Mouse (Mus musculus) stomach, embryonic 15.5 days (tissue): ENCODE measurements at regions not wholly inside any gene's neighbourhood (a gene's known extent, or its start where the extent isn't known, plus 50 kb on each side); places are given as distances from the start of the nearest gene placed in this dataset.

Source experiments
- ATAC-seq: fragments of 200-750 bp; cut with Nextera tagmentation; 2 replicates; pipeline ENCODE4 v1.8.0; 2017; ENCODE audit warnings: low read depth, moderate number of reproducible peaks, moderate TSS enrichment; ENCODE audit not compliant: insufficient read depth, low FRiP score
- H3K27ac ChIP-seq: fragments of 300-500 bp; sonication (generic); 2 replicates; pipeline ENCODE4 v1.5.1; 2015; ENCODE audit warnings: mild to moderate bottlenecking, inconsistent platforms
- H3K27me3 ChIP-seq: fragments of 300-500 bp; sonication (generic); replicated peaks from 2 replicates; pipeline ENCODE4 v1.6.1; 2015; ENCODE audit warnings: inconsistent platforms
- H3K36me3 ChIP-seq: fragments of 300-500 bp; sonication (generic); 2 replicates; pipeline ENCODE4 v1.6.1; 2015; ENCODE audit warnings: inconsistent platforms
- H3K4me1 ChIP-seq: fragments of 300-500 bp; sonication (generic); 2 replicates; pipeline ENCODE4 v1.6.1; 2015; ENCODE audit warnings: inconsistent platforms
- H3K4me2 ChIP-seq: fragments of 300-500 bp; sonication (generic); 2 replicates; pipeline ENCODE4 v1.6.1; 2015; ENCODE audit warnings: mild to moderate bottlenecking, inconsistent platforms
- H3K4me3 ChIP-seq: fragments of 300-500 bp; sonication (generic); replicated peaks from 2 replicates; pipeline ENCODE4 v1.5.1; 2015; ENCODE audit warnings: inconsistent platforms
- H3K9ac ChIP-seq: fragments of 300-500 bp; sonication (generic); 2 replicates; pipeline ENCODE4 v1.6.1; 2015; ENCODE audit warnings: inconsistent platforms
- H3K9me3 ChIP-seq: fragments of 300-500 bp; sonication (generic); 2 replicates; pipeline ENCODE4 v1.6.1; 2016; ENCODE audit warnings: inconsistent platforms
- WGBS: fragments of 180-500 bp; shearing (Covaris S2); methylation state at CpG from one replicate; pipeline ENCODE4 v1.1.7; 2015; 5-methylcytosine and 5-hydroxymethylcytosine counted together

GRCm38 (mm10) chr12:94544706-94545105 is 1147.3 kb upstream of the Flrt2 start:
- WGBS = 84% methylated on average over 7 of the region's 7 CpGs
- Histone ChIP-seq H3K9ac (no peak overlapping the region), H3K4me3 (no peak overlapping the region), H3K36me3 (no peaks in the 10 kb centered on the region), H3K4me2 (no peak overlapping the region), H3K27me3 (no peaks in the 10 kb centered on the region), H3K27ac (no peak overlapping the region), H3K9me3 (no peaks in the 10 kb centered on the region), H3K4me1 (no peaks in the 10 kb centered on the region)
- no peak for ATAC-seq

GRCm38 (mm10) chr12:94560374-94561194 is 1131.4 kb upstream of the Flrt2 start:
- 67% methylated on average over 2 of the region's 2 CpGs for WGBS
- no peaks in the 10 kb centered on the region for H3K36me3 ChIP-seq
- ATAC-seq = no peak

GRCm38 (mm10) chr12:94574981-94575380 is 1117.0 kb upstream of the Flrt2 start:
- no peak overlapping the region for H3K4me3 ChIP-seq
- ATAC-seq = no peak
- WGBS = 91% methylated on average over 2 of the region's 2 CpGs
- H3K9me3 ChIP-seq = no peaks in the 10 kb centered on the region
- H3K9ac ChIP-seq = no peak overlapping the region
- H3K27ac ChIP-seq = no peak overlapping the region
- no peaks in the 10 kb centered on the region for H3K4me1 ChIP-seq
- no peaks in the 10 kb centered on the region for H3K27me3 ChIP-seq
- no peak overlapping the region for H3K4me2 ChIP-seq
- no peaks in the 10 kb centered on the region for H3K36me3 ChIP-seq

More at GRCm38 (mm10) chr12:94560374-94561194, 1131.4 kb upstream of the Flrt2 start:
- H3K27ac ChIP-seq = no peak overlapping the region
- H3K27me3 ChIP-seq = no peaks in the 10 kb centered on the region
- no peak overlapping the region for H3K4me3 ChIP-seq
- H3K4me2 ChIP-seq = no peak overlapping the region
- H3K9me3 ChIP-seq = no peaks in the 10 kb centered on the region
- H3K4me1 ChIP-seq = no peaks in the 10 kb centered on the region
- H3K9ac ChIP-seq = no peak overlapping the region

- H3K4me2 ChIP-seq = no peak overlapping the region
- no peaks in the 10 kb centered on the region for H3K4me1 ChIP-seq
- H3K36me3 ChIP-seq = no peaks in the 10 kb centered on the region
- H3K27ac ChIP-seq = no peak overlapping the region
- H3K27me3 ChIP-seq = no peaks in the 10 kb centered on the region
- WGBS = 45% methylated on average over 4 of the region's 4 CpGs
- no peaks in the 10 kb centered on the region for H3K9me3 ChIP-seq
- no peak for ATAC-seq
- no peak overlapping the region for H3K4me3 ChIP-seq
- H3K9ac ChIP-seq = no peak overlapping the region
Measured at GRCm38 (mm10) chr12:94580345-94580744, 1111.7 kb upstream of the Flrt2 start.

DNA sequence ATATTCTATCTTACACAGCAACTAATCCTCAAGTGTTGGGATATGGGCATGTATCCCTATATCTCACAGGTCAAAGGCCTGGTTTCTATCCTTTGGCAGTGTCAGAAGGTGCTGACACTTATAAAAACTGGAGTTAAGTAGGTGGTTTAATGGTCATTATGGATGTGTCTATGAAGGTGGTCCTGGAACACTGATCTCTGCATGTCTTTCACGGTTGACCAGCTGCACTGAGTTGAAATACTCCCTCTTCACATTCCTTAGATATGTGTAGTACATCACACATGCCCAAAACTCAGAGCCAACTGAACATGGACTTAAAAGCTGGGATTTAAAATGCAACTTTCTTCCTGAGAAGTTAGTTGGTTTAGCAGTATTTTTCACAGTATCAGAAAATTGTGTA is 1107.7 kb upstream of the Flrt2 start:
- no peaks in the 10 kb centered on the region for H3K9me3 ChIP-seq
- no peak overlapping the region for H3K27ac ChIP-seq
- no peak overlapping the region for H3K9ac ChIP-seq
- WGBS = 62% methylated on average over 1 of the region's 1 CpGs
- no peaks in the 10 kb centered on the region for H3K27me3 ChIP-seq
- no peaks in the 10 kb centered on the region for H3K36me3 ChIP-seq
- no peak overlapping the region for H3K4me3 ChIP-seq
- H3K4me2 ChIP-seq = no peak overlapping the region
- no peak for ATAC-seq
- no peaks in the 10 kb centered on the region for H3K4me1 ChIP-seq

DNA sequence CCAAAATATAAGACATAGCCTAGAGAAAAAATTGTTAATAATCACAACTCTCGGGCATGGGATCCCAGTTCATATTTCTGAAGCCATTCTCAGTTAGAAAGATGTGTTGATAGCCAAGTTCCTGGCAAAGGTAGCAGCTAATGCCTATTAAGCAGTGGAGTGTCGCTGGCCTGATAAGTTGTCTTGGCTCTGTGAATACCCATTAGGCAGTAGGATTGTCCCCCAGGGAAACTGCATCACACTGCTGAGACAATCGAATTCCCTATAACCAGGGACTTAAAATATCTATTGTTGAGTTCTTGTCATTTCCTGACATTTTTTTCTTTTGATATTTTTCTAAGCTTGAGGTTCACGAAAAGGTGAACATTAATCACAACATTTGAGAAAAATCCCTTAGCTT is 1105.0 kb upstream of the Flrt2 start:
- Histone ChIP-seq H3K4me2 (no peak overlapping the region), H3K27me3 (no peaks in the 10 kb centered on the region), H3K9ac (no peak overlapping the region), H3K9me3 (no peaks in the 10 kb centered on the region), H3K4me3 (no peak overlapping the region), H3K4me1 (no peaks in the 10 kb centered on the region), H3K27ac (no peak overlapping the region), H3K36me3 (no peaks in the 10 kb centered on the region)
- WGBS = 62% methylated on average over 4 of the region's 4 CpGs
- ATAC-seq = no peak

DNA sequence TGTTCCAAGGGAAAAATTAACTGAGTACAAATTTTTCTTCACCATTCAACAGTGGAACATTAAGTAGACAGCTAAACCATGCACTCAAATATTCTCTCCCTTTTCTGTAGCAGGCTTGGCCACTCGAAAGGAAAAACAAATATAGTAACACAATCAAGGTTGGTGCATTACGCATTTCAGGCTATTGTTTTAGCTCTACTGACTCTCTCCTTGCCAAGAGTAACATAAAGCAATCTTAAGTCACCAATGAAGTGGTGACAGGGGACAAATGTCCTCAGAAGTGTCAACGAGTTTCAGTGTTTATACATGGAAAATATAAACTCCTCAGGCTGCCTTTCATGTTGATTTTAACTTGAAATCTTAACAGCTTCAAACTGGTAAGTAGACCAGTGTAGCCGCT is 1103.4 kb upstream of the Flrt2 start:
- no peak overlapping the region for H3K4me3 ChIP-seq
- H3K36me3 ChIP-seq = no peaks in the 10 kb centered on the region
- H3K27ac ChIP-seq = no peak overlapping the region
- 46% methylated on average over 4 of the region's 4 CpGs for WGBS
- no peaks in the 10 kb centered on the region for H3K27me3 ChIP-seq
- H3K9ac ChIP-seq = no peak overlapping the region
- H3K4me1 ChIP-seq = no peaks in the 10 kb centered on the region
- H3K4me2 ChIP-seq = no peak overlapping the region
- no peak for ATAC-seq
- no peaks in the 10 kb centered on the region for H3K9me3 ChIP-seq

- Histone ChIP-seq H3K4me2 (no peak overlapping the region), H3K27ac (no peak overlapping the region)
Measured at GRCm38 (mm10) chr12:94589033-94589432, 1103.0 kb upstream of the Flrt2 start.

DNA sequence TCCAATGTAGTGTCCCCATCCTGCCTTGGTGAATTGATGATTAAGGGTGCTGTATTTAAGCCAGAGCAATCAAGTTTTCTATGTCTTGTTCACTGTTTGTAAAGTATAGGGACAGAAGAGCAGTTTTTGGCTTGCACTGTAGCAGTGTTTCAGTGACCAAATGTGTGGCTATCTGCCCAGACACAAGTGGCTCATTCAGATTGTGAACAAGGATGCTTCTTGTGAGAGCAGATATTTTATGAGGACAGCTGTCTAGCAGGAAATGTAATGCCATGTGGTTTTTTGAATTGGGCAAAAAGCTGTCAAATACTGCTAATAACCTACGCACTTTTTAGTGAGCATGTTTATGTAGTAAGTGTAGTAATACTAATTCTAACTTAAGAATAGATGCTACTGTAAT is 1086.5 kb upstream of the Flrt2 start:
- H3K9me3 ChIP-seq = no peaks in the 10 kb centered on the region
- no peak for ATAC-seq
- no peak overlapping the region for H3K9ac ChIP-seq
- no peak overlapping the region for H3K4me3 ChIP-seq
- H3K4me1 ChIP-seq = no peaks in the 10 kb centered on the region
- WGBS = 64% methylated on average over 1 of the region's 1 CpGs
- H3K27me3 ChIP-seq = no peaks in the 10 kb centered on the region
- no peak overlapping the region for H3K4me2 ChIP-seq
- H3K36me3 ChIP-seq = no peaks in the 10 kb centered on the region
- no peak overlapping the region for H3K27ac ChIP-seq

More at GRCm38 (mm10) chr12:94589033-94589432, 1103.0 kb upstream of the Flrt2 start:
- Histone ChIP-seq H3K9ac (no peak overlapping the region), H3K36me3 (no peaks in the 10 kb centered on the region), H3K27me3 (no peaks in the 10 kb centered on the region), H3K9me3 (no peaks in the 10 kb centered on the region), H3K4me3 (no peak overlapping the region), H3K4me1 (no peaks in the 10 kb centered on the region)
- ATAC-seq = no peak
- 60% methylated on average over 4 of the region's 4 CpGs for WGBS

- H3K36me3 ChIP-seq = no peaks in the 10 kb centered on the region
- no peaks in the 10 kb centered on the region for H3K27me3 ChIP-seq
- H3K9me3 ChIP-seq = no peaks in the 10 kb centered on the region
- H3K4me1 ChIP-seq = no peaks in the 10 kb centered on the region
- no peak overlapping the region for H3K27ac ChIP-seq
- no peak overlapping the region for H3K9ac ChIP-seq
- no peak for ATAC-seq
- H3K4me2 ChIP-seq = no peak overlapping the region
- H3K4me3 ChIP-seq = no peak overlapping the region
- 83% methylated on average over 1 of the region's 1 CpGs for WGBS
Measured at GRCm38 (mm10) chr12:94636555-94636954, 1055.5 kb upstream of the Flrt2 start.

DNA sequence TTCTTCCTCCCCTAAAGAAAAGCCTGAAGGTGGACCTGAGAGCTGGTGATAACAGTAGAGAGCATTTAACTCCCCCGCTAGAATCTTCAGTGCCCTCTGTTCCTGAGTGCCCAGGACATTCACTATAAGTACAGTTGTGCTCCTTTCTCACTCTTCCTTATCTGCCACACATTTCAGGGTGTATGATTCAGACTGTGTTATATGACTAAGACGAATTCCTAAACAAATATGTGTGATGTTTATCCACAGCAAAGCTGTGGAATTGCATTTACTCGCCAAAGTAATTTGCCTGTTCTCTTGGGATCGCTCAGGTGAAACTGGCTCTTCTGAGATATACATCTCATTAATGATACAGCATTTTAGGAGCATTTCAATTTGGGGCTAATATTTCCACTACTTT is 1051.9 kb upstream of the Flrt2 start:
- H3K9ac ChIP-seq = no peak overlapping the region
- WGBS = 72% methylated on average over 4 of the region's 4 CpGs
- H3K9me3 ChIP-seq = no peaks in the 10 kb centered on the region
- H3K4me3 ChIP-seq = no peak overlapping the region
- H3K4me1 ChIP-seq = no peaks in the 10 kb centered on the region
- no peak overlapping the region for H3K4me2 ChIP-seq
- ATAC-seq = no peak
- no peaks in the 10 kb centered on the region for H3K27me3 ChIP-seq
- H3K36me3 ChIP-seq = no peaks in the 10 kb centered on the region
- no peak overlapping the region for H3K27ac ChIP-seq

GRCm38 (mm10) chr12:94645302-94645701 is 1046.7 kb upstream of the Flrt2 start:
- Histone ChIP-seq H3K27me3 (no peaks in the 10 kb centered on the region), H3K9me3 (no peaks in the 10 kb centered on the region), H3K4me2 (no peak overlapping the region), H3K27ac (no peak overlapping the region), H3K4me1 (no peaks in the 10 kb centered on the region), H3K9ac (no peak overlapping the region), H3K36me3 (no peaks in the 10 kb centered on the region), H3K4me3 (no peak overlapping the region)
- ATAC-seq = no peak
- WGBS = 68% methylated on average over 2 of the region's 2 CpGs

DNA sequence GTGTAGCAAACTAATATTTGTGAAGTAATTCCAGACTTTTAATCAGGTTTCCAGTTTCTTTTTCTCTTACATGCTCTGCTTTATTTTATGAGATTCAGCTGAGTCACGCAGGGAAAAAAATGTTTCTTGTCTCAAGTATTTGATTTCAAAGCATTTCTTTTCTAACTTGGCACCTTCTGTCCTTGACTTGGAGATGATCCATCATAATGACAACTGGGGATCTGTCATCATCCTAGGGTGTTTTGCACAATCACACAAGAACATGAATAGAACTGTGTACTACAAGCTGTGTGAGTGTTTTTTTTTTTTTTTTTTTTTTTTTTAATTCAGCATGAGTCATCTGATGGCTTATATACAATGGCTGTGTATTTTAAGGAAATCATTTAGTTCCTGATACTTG is 1022.0 kb upstream of the Flrt2 start:
- H3K9ac ChIP-seq = no peak overlapping the region
- no peak overlapping the region for H3K4me3 ChIP-seq
- ATAC-seq = no peak
- 66% methylated on average over 1 of the region's 1 CpGs for WGBS
- H3K4me1 ChIP-seq = no peaks in the 10 kb centered on the region
- no peak overlapping the region for H3K4me2 ChIP-seq
- no peaks in the 10 kb centered on the region for H3K36me3 ChIP-seq
- no peak overlapping the region for H3K27ac ChIP-seq
- H3K9me3 ChIP-seq = no peaks in the 10 kb centered on the region
- H3K27me3 ChIP-seq = no peaks in the 10 kb centered on the region
